Mouse (Mus musculus) neural tube, embryonic 14.5 days (tissue): Measurements from ENCODE around the gene Ythdf1. TPM values are rescaled to one million over a fixed set of nuclear protein-coding genes. Genes with fewer than 3 reads are reported as not detected.

Experiments used
- ATAC-seq: fragments of 200-750 bp; cut with Nextera tagmentation; 2 replicates; pipeline ENCODE4 v1.8.0; 2017; ENCODE audit warnings: low read depth, mild to moderate bottlenecking, moderate TSS enrichment, moderate library complexity
- H3K27ac ChIP-seq: fragments of 300-500 bp; sonication (generic); 2 replicates; pipeline ENCODE4 v1.5.1; 2014; ENCODE audit warnings: low read depth, mild to moderate bottlenecking, control low read depth, low read length, moderate library complexity, mixed read lengths
- H3K27me3 ChIP-seq: fragments of 300-500 bp; sonication (generic); 2 replicates; pipeline ENCODE4 v1.6.1; 2014; ENCODE audit warnings: low read length; ENCODE audit not compliant: control insufficient read depth, insufficient read depth
- H3K36me3 ChIP-seq: fragments of 300-500 bp; sonication (generic); 2 replicates; pipeline ENCODE4 v1.6.1; 2014; ENCODE audit warnings: low read length, mixed read lengths; ENCODE audit not compliant: control insufficient read depth, insufficient read depth
- H3K4me1 ChIP-seq: fragments of 300-500 bp; sonication (generic); 2 replicates; pipeline ENCODE4 v1.6.1; 2014; ENCODE audit warnings: low read length; ENCODE audit not compliant: control insufficient read depth, insufficient read depth
- H3K4me2 ChIP-seq: fragments of 300-500 bp; sonication (generic); 2 replicates; pipeline ENCODE4 v1.6.1; 2014; ENCODE audit warnings: mild to moderate bottlenecking, low read depth, low read length, control low read depth
- H3K4me3 ChIP-seq: fragments of 300-500 bp; sonication (generic); 2 replicates; pipeline ENCODE4 v1.5.1; 2014; ENCODE audit warnings: low read depth, low read length, control low read depth, mixed read lengths
- H3K9ac ChIP-seq: fragments of 300-500 bp; sonication (generic); replicated peaks from 2 replicates; pipeline ENCODE4 v1.6.1; 2014; ENCODE audit warnings: low read depth, mild to moderate bottlenecking, control low read depth, low read length, mixed read lengths
- H3K9me3 ChIP-seq: fragments of 300-500 bp; sonication (generic); 2 replicates; pipeline ENCODE4 v1.6.1; 2016; ENCODE audit warnings: low read length; ENCODE audit not compliant: control insufficient read depth
- WGBS: fragments of 180-500 bp; shearing (Covaris S2); extraction: QIAGEN DNeasy Blood & Tissue Kit; methylation state at CpG from one replicate; pipeline ENCODE4 v1.1.7; 2014; 5-methylcytosine and 5-hydroxymethylcytosine counted together
- polyA plus RNA-seq: library from polyadenylated mRNA; unstranded; fragments of >200 nt; fragmentation: Nextera tagmentation; extraction: Ambion mirVana; gene quantifications from 2 replicates; pipeline ENCODE4 v1.2.1, GENCODE M21; 2014

Gene Ythdf1
- polyA plus RNA-seq, 1 experiment from 2014 or later = 49.2 TPM

- whole genome bisulfite sequencing = 2% methylated on average over 29 of the region's 29 CpGs
- Histone ChIP-seq H3K9ac (peak overlapping the region; percentile 98), H3K36me3 (0 out of 2 replicates have a peak, but pooled peaks cover 1% of the 10 kb centered on the region), H3K27ac (peak overlapping the region; percentile 99), H3K27me3 (no peaks in the 10 kb centered on the region; the same call in 1 of the 2 replicates), H3K4me2 (peak overlapping the region; percentile 51), H3K9me3 (no peaks in the 10 kb centered on the region), H3K4me1 (peaks cover 38% of the 10 kb centered on the region; the same call in 1 of the 2 replicates), H3K4me3 (peak overlapping the region; percentile 79)
- no peak for ATAC-seq
Observed at GRCm38 (mm10) chr2:180890422-180891074, 30.2 kb downstream of the Ythdf1 start.

- 6% methylated on average over 4 of the region's 4 CpGs for WGBS
- H3K9me3 ChIP-seq = no peaks in the 10 kb centered on the region
- H3K27ac ChIP-seq = peak overlapping the region; percentile 99
- H3K36me3 ChIP-seq = no peaks in the 10 kb centered on the region
- H3K9ac ChIP-seq = peak overlapping the region; percentile 98
- ATAC-seq = no peak
- H3K4me2 ChIP-seq = peak overlapping the region; percentile 51
- H3K27me3 ChIP-seq = no peaks in the 10 kb centered on the region; the same call in 1 of the 2 replicates
- no peak overlapping the region for H3K4me3 ChIP-seq
- H3K4me1 ChIP-seq = peaks cover 34% of the 10 kb centered on the region; the same call in 1 of the 2 replicates
Observed at GRCm38 (mm10) chr2:180889921-180890280, 30.8 kb downstream of the Ythdf1 start.

- no peak overlapping the region; the same call in 1 of the 2 replicates for H3K4me3 ChIP-seq
- no peak for ATAC-seq
- no peaks in the 10 kb centered on the region for H3K9me3 ChIP-seq
- peak overlapping the region; percentile 99 for H3K27ac ChIP-seq
- 2% methylated on average over 19 of the region's 19 CpGs for WGBS
- no peaks in the 10 kb centered on the region for H3K36me3 ChIP-seq
- peaks cover 33% of the 10 kb centered on the region; the same call in 1 of the 2 replicates for H3K4me1 ChIP-seq
- peak overlapping the region; percentile 51 for H3K4me2 ChIP-seq
- no peaks in the 10 kb centered on the region; the same call in 1 of the 2 replicates for H3K27me3 ChIP-seq
- H3K9ac ChIP-seq = peak overlapping the region; percentile 46
Observed at GRCm38 (mm10) chr2:180889271-180889920, 31.4 kb downstream of the Ythdf1 start.

GRCm38 (mm10) chr2:180885270-180885669 is 35.5 kb downstream of the Ythdf1 start:
- Histone ChIP-seq H3K27me3 (no peaks in the 10 kb centered on the region), H3K4me1 (peaks cover 20% of the 10 kb centered on the region; the same call in 1 of the 2 replicates), H3K27ac (no peak overlapping the region), H3K4me2 (no peak overlapping the region), H3K9me3 (no peaks in the 10 kb centered on the region), H3K9ac (no peak overlapping the region), H3K36me3 (no peaks in the 10 kb centered on the region), H3K4me3 (no peak overlapping the region)
- WGBS = 83% methylated on average over 5 of the region's 5 CpGs
- ATAC-seq = no peak

GRCm38 (mm10) chr2:180881281-180881680 is 39.5 kb downstream of the Ythdf1 start:
- H3K27ac ChIP-seq = no peak overlapping the region
- H3K36me3 ChIP-seq = no peaks in the 10 kb centered on the region
- no peaks in the 10 kb centered on the region for H3K27me3 ChIP-seq
- H3K4me3 ChIP-seq = no peak overlapping the region
- no peak for ATAC-seq
- 73% methylated on average over 9 of the region's 9 CpGs for WGBS
- H3K9me3 ChIP-seq = no peaks in the 10 kb centered on the region
- H3K4me2 ChIP-seq = no peak overlapping the region
- H3K9ac ChIP-seq = no peak overlapping the region
- H3K4me1 ChIP-seq = peaks cover 22% of the 10 kb centered on the region

- H3K4me3 ChIP-seq = no peak overlapping the region
- no peaks in the 10 kb centered on the region for H3K27me3 ChIP-seq
- no peaks in the 10 kb centered on the region for H3K36me3 ChIP-seq
- 32% methylated on average over 7 of the region's 7 CpGs for WGBS
- no peak overlapping the region for H3K9ac ChIP-seq
- H3K9me3 ChIP-seq = no peaks in the 10 kb centered on the region
- ATAC-seq = peak; percentile 94
- peak overlapping the region; percentile 82 for H3K27ac ChIP-seq
- H3K4me2 ChIP-seq = no peak overlapping the region
- H3K4me1 ChIP-seq = peaks cover 22% of the 10 kb centered on the region
Observed at GRCm38 (mm10) chr2:180879365-180880067, 41.2 kb downstream of the Ythdf1 start.

GRCm38 (mm10) chr2:180870006-180870405 is 50.7 kb downstream of the Ythdf1 start:
- 43% methylated on average over 3 of the region's 3 CpGs for WGBS
- no peak overlapping the region for H3K4me3 ChIP-seq
- H3K9ac ChIP-seq = no peak overlapping the region
- H3K27me3 ChIP-seq = no peaks in the 10 kb centered on the region
- ATAC-seq = peak; percentile 21; the same call in 1 of the 2 replicates
- H3K27ac ChIP-seq = peak overlapping the region; percentile 25; the same call in 1 of the 2 replicates
- no peaks in the 10 kb centered on the region for H3K4me1 ChIP-seq
- H3K4me2 ChIP-seq = no peak overlapping the region
- H3K36me3 ChIP-seq = no peaks in the 10 kb centered on the region
- H3K9me3 ChIP-seq = no peaks in the 10 kb centered on the region

GRCm38 (mm10) chr2:180861561-180861960 is 59.2 kb downstream of the Ythdf1 start:
- H3K27me3 ChIP-seq = no peaks in the 10 kb centered on the region
- H3K9me3 ChIP-seq = no peaks in the 10 kb centered on the region
- H3K27ac ChIP-seq = peak overlapping the region; percentile 52; the same call in 1 of the 2 replicates
- no peak for ATAC-seq
- no peak overlapping the region for H3K4me3 ChIP-seq
- 60% methylated on average over 12 of the region's 12 CpGs for WGBS
- no peak overlapping the region for H3K4me2 ChIP-seq
- H3K4me1 ChIP-seq = 0 out of 2 replicates have a peak, but pooled peaks cover 2% of the 10 kb centered on the region
- H3K36me3 ChIP-seq = no peaks in the 10 kb centered on the region
- no peak overlapping the region for H3K9ac ChIP-seq
